Mouse (Mus musculus): ENCODE data around the gene Fras1.

GRCm38 (mm10) chr5:96466461-96466860, 92.7 kb downstream of the Fras1 start:
- TF ChIP-seq CTCF (IDR thresholded peaks at IDR 0.05; ENCODE audit: insufficient read depth, low read depth, low read length) (no peak), POLR2A (IDR thresholded peaks at IDR 0.05; ENCODE audit: insufficient read depth, low read depth, low read length) (no peak)

Measured in olfactory bulb, adult 2 months (tissue).